Mouse (Mus musculus): ENCODE results near the gene Slc36a1. TPM values are rescaled to one million over a fixed set of nuclear protein-coding genes. Genes with fewer than 3 reads are reported as not detected.

The Slc36a1 gene
- total RNA-seq (2021), result 10 to 100 TPM; 35.5 to 35.6 TPM
- long read RNA-seq, experiment 1, partial matches to known transcripts, result 1 of 10 reads
- long read RNA-seq, experiment 1, other reads (novel, unspliced or antisense), result 9 of 10 reads
- long read RNA-seq, experiment 2, partial matches to known transcripts, result 5 of 11 reads
- long read RNA-seq, experiment 2, other reads (novel, unspliced or antisense), result 6 of 11 reads

DNA sequence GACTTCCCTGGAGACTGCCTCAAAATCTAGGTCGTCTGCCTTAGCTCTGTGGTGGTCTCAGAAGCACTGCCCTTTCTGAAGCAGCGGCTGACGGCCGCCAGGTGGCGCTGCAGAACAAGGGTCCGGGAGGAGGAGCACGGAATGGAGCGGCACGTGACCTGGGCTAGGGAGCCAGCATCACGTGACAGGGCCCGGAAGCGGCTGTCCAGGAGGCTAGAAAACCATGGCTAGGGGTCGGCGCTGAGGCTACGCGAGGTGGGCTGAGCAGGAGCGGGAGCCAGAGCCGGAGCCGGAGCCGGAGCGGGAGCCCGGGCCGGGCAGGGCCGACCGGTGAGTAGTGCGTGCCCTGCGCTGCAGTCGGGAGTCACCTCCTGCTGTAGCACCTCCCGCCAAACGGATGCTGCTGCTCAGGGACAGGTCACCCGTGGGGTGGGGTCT lies at the start of gene Slc36a1:
Gene Slc36a1 (plus strand): TSS at position 192 of the 438 bp plus-strand sequence.
- DNase-seq (ENCODE audit: low spot score in 2 of 2), result peak; percentile 95

DNA sequence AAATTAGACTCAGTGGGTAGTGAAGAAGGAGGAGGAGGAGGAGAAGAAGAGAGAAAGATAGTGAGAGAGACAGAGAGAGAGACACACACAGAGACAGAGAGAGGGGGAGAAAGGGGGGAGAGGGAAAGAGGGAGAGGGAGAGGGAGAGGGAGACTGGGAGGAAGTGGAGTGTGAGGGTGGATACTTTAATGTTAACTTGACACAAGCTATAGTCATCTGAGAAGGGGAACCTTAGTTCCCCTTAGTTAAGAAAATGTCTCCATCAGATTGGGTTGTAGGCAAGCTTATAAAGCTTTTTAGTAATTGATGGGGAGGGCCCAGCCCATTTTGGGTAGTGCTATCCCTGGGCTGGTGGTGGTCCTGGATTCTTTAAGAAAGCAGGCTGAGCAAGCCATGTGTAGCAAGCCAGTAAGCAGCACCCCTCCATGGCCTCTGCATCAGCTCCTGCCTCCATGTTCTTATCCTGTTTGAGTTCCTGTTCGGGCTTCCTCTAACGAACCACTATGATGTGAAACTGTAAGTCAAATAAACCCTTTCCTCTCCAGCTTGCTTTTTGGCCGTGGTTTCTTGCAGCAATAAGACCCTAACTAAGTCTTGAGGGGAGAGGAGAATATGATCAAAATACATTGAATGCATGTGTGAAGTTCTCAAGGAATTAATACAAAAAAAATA lies 49.6 kb upstream of the Slc36a1 start:
- no peak for DNase-seq (ENCODE audit: low spot score in 2 of 2)

- no peak for DNase-seq (ENCODE audit: low spot score in 2 of 2)
Observed at GRCm38 (mm10) chr11:55155070-55155421, 49.1 kb upstream of the Slc36a1 start.

GRCm38 (mm10) chr11:55158785-55159359 lies 45.3 kb upstream of the Slc36a1 start:
- peak; percentile 62 to 75 for DNase-seq (ENCODE audit: low spot score in 2 of 2)

DNA sequence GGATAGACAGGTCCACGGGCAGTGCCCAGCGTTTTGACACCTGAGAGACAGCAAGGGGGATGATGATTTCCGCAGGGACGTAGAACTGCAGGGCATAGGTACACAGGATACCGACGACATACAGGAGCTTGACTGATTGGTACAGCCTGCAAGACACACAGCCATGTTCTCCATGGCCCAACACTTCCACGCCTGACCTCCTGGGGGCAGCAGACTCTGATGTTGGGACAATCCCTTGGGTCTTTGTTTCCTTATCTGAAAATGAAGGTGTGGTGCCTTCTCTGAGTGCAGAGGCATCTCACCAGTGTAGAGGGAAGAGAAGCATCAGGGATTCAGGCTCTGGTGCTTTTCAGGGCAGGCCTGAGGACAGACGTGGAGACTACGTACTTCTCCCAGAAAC lies 41.5 kb upstream of the Slc36a1 start:
- peak in 1 of 2 experiments; percentile 41 for DNase-seq (ENCODE audit: low spot score in 2 of 2)

GRCm38 (mm10) chr11:55164723-55165122 lies 39.4 kb upstream of the Slc36a1 start:
- peak in 1 of 2 experiments; percentile 24 for DNase-seq (ENCODE audit: low spot score in 2 of 2)

DNA sequence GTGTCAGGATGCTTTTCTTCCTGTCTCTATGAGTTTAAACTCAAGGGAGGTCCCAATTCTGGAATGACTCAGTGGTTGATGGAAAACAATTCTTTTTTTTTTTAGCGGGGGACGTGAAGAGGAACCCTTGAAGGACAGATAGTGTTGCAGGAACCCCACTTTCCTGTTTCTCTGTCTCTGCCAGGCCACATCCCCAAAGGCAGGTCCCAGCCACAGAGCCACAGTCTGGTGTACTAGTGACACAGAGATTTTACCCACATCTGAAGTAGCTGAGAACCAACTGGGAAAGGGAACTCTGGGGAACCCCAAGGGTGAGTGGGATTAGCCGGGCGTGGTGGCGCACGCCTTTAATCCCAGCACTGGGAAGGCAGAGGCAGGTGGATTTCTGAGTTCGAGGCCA lies 38.4 kb upstream of the Slc36a1 start:
- no peak for DNase-seq (ENCODE audit: low spot score in 2 of 2)

DNA sequence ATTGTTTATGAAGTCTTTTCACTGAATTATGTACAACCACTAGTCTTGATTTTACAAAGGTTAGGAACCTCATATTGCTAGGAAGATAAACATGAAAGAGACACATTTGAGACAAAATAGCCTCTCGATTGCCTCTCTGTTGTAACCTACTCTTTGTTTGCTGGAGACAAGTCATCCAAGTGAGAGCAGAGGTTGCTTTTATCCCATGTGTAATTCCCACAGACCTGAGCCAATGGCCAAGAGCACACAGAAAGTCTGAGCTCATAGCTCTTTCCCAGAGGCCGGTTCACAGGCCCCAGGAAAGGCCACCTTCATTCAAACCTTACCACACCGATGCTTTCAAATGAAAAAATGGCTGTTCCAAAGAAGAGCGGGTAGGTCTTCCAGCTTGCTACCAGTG lies 35.6 kb upstream of the Slc36a1 start:
- no peak for DNase-seq (ENCODE audit: low spot score in 2 of 2)

GRCm38 (mm10) chr11:55168914-55169313 lies 35.2 kb upstream of the Slc36a1 start:
- DNase-seq (ENCODE audit: low spot score in 2 of 2), result no peak

DNA sequence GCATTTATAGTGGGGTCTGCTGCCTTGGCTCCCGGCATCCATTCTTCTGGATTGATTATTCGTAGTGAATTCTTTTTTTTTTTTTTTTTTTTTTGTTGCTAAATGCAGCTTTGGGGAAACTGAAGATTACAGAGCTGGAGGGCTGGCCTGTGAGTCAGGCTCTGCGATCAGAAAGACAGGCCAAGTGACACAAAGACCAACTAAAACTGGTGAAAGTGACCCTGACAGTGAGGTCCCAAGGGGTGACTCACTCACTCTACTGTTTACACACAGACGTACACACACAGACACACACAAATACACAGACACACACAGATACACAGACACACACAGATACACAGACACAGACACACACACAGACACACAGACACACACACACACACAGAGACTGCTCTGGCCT lies 33.6 kb upstream of the Slc36a1 start:
- no peak for DNase-seq (ENCODE audit: low spot score in 2 of 2)

DNA sequence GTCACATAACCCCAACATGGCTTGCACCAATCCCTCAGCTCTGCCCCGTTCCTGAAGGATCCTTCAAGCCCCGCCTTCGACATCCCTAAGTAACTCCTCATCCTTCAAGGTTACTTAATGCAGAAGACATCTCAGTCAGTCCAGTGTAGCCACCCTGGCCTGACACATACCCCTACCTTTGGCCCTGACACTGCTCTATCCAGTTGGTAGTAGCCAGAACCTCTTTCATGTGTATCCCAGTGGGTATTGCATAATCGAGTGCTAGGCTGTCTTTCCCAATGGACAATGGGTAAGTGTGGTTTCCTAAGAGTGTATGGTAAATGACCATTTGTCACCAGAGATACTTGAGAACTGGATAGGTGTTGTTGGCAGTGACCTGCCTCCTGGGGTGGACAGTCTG lies 25.3 kb upstream of the Slc36a1 start:
- no peak for DNase-seq (ENCODE audit: low spot score in 2 of 2)

GRCm38 (mm10) chr11:55179856-55180255 lies 24.3 kb upstream of the Slc36a1 start:
- no peak for DNase-seq (ENCODE audit: low spot score in 2 of 2)

DNA sequence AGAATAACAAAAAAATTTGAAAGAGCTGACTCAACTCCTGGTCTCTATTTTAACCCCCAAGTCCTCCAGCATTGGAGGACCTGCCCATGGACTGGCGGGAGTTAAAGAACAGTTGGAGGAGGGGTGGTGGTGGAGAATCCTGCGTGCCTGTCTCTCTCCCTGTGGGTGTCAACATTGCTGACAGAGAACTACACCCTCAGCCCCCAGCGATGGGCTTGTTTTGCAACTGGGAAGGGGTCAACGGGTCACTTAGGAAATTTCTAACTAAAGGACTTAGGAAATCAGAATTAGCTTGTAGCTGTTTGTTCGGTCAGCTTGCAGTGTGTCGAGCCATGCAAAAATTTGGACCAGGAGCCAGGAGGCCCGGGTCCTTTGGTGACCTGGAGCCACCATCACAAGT lies 21.0 kb upstream of the Slc36a1 start:
- no peak for DNase-seq (ENCODE audit: low spot score in 2 of 2)

DNA sequence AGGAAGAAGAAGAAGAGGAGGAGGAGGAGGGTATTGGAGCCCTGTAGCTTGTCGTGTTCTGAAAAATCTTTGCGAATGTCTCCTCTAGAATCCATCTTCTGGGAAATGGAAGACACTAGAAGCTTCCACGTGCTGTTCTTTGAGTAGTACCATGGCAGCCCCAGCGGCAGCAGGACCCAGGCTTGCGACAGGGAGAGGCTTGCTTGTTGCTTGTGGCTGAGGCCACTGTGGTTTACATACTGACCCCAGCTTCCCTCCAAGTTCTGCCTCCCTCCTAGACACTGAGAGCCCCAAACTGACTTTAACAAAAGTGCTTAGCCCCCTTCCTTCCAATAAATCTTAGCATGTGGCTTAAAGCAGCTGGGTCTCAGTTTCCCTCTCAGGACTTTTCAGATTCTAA lies 19.9 kb upstream of the Slc36a1 start:
- DNase-seq (ENCODE audit: low spot score in 2 of 2), result no peak

- DNase-seq (ENCODE audit: low spot score in 2 of 2), result no peak
Observed at GRCm38 (mm10) chr11:55184733-55185291, 19.3 kb upstream of the Slc36a1 start, which contains the start of gene Slc36a2. TSS of gene Slc36a2 (minus strand) at chr11:55185077.

DNA sequence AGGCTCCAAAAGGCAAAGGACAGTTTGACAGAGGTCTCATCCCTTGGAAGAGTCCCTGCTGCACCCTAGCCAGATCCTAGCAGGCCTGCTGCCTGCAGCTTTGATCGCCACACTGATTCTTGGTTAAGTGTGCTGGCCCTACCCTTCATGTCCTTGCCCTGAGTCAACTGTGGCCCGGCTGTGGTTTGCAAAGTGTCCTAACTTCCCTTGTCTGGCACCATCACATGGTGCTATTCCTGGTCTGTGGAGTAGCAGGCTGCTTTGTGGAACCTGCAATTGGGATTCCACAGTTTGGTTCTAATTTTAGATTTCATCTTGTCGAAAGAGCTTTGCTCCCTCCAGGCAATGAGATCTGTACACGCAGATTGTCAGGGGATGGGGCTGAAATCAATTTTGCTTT lies 16.9 kb upstream of the Slc36a1 start:
- no peak for DNase-seq (ENCODE audit: low spot score in 2 of 2)

DNA sequence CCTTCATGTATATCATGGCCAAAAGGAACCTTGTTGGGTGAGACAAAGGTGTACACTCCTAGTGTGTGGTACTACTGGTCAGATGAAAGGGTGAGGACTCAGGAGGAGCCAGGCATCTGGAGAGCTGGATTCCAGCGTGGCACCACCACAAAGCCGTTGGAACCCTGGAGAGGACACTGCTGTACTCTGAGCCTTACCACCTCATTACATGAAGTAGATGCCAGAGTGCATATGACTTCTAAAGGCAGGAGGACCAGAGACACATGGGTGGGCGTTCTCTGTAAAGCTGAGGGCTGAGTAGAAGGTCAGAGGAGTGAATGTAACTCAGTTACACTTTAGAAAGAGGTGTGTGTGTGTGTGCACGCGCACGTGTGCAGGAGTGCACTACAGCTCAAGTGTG lies 16.4 kb upstream of the Slc36a1 start:
- DNase-seq (ENCODE audit: low spot score in 2 of 2), result no peak

- no peak for DNase-seq (ENCODE audit: low spot score in 2 of 2)
Observed at GRCm38 (mm10) chr11:55190216-55190615, 13.9 kb upstream of the Slc36a1 start.

DNA sequence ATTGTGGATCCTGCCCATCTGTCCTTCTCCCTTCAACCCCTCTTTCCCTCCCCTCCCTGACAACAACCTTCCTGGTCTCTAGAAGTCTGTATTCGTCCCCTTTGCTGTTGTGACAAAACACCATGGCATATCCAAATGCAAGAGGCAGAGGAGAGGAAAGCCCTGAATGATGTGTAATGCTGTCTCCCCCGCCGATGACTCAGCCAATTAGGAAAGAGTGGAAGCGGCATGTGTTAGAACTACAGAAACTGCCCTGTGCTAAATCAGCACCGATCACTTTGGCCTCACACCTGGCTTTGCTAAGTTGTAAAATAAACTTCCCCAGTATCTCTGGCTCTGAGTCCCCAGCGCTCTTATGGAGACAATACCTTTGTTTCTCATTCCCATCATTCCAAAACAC lies 7.1 kb upstream of the Slc36a1 start:
- no peak for DNase-seq (ENCODE audit: low spot score in 2 of 2)

DNA sequence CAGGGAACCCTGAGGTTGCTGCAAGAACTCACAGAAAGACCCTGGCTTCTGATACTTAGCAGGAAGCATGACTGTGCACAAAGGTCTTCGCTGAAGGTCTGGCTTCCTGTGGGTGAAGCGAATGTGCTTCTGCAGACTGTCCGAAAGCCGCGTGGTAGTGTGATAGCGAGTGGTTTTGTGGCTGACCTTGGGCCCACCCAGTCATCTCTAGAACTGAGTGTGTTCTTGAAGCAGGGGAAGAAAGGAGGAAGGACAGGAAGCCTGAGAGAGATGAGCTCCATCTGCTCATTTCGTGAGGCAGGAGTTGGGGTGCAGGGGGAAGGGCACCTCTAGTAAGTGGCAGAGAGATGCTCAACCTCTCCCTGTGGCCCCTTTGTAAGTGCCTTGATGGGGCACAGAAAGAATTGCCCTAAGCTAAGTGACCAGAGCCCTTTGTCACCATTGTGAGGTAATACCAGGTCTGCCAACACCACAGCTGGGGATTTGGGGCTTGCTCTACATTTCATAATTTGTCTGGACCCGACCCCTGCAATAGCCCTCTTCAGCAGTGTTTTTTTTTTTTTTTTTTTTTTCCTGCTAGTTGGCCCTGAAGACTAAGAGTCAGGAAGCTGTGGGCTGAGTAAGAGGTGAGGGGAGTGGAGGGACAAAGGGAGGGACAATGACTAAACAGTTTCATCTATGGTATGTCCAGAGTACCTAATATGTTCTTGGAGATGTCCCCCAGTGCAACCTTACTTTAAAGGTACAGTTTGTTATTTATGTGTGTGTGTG lies 6.2 kb upstream of the Slc36a1 start:
- DNase-seq (ENCODE audit: low spot score in 2 of 2), result no peak

- no peak for DNase-seq (ENCODE audit: low spot score in 2 of 2)
Observed at GRCm38 (mm10) chr11:55204602-55205001, 452 bp downstream of the Slc36a1 start.

Data from adrenal gland, postnatal 4 days (tissue).